Mouse (Mus musculus): ENCODE data around the gene Parp12. TPM values are rescaled to one million over a fixed set of nuclear protein-coding genes. Genes with fewer than 3 reads are reported as not detected.

Parp12 gene
- polyA plus RNA-seq, 1 experiment from 2014 or later = 7.4 TPM

DNA sequence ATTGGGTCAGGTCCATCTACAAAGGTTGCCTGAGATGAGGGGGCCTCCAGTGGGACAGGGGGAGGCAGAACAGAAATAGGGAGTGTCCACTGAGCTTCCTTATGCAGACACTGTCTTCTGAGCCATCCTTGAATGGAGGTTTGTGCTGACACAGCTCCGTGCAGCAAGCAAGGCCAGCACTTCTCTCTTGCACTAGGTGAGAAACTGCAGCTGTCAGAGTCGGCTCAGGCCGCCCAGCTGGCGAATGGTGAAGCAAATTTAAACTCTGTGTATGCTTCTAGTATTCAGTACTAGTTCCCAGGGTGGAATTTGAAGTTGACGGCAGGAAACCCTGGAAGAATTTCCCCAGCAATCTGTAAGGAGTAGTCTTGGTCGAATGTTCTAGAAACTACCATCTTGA lies 67.3 kb downstream of the Parp12 start:
- peak; percentile 71 for DNase-seq
- peak; percentile 82; the same call in 1 of the 2 replicates for ATAC-seq (ENCODE audit: insufficient read depth)
- 35% methylated on average over 6 of the region's 6 CpGs for WGBS
- H3K27ac ChIP-seq (ENCODE audit: low read depth) = no peak overlapping the region
- no peaks in the 10 kb centered on the region for H3K9me3 ChIP-seq (ENCODE audit: low read depth, low read length)
- no peaks in the 10 kb centered on the region; the same call in 1 of the 2 replicates for H3K4me1 ChIP-seq (ENCODE audit: insufficient read depth)
- H3K4me3 ChIP-seq (ENCODE audit: low read depth, low read length) = no peak overlapping the region
- TF ChIP-seq CTCF (IDR thresholded peaks at IDR 0.05; ENCODE audit: low read depth) = no peak
- H3K4me2 ChIP-seq = no peak overlapping the region
- no peaks in the 10 kb centered on the region for H3K27me3 ChIP-seq (ENCODE audit: insufficient read depth, low read length)
- no peaks in the 10 kb centered on the region for H3K36me3 ChIP-seq (ENCODE audit: insufficient read depth)
- no peak overlapping the region for H3K9ac ChIP-seq

DNA sequence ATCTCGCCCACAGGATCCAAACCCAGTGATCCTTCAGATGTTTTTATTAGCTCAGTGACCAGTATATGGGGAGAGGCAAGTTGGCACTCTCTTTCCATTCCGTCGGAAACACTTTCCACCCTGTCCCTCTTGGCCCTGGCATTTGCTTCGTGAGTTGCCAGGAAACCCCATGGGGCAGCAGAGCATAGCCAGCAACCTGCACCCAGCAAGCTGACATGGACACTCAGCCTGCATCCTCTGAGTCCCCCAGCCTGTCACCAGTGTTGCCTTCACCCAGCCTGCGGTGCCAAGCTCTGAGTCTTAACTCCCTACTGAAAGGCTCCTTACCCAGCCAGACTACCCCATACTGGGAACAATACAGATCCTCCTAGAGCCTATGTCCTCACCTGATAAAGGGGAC lies 69.0 kb downstream of the Parp12 start:
- 68% methylated on average over 5 of the region's 5 CpGs for WGBS
- Histone ChIP-seq H3K36me3 (ENCODE audit: insufficient read depth) (no peaks in the 10 kb centered on the region), H3K9me3 (ENCODE audit: low read depth, low read length) (no peaks in the 10 kb centered on the region), H3K4me3 (ENCODE audit: low read depth, low read length) (no peak overlapping the region), H3K9ac (no peak overlapping the region), H3K27ac (ENCODE audit: low read depth) (no peak overlapping the region), H3K4me1 (ENCODE audit: insufficient read depth) (no peaks in the 10 kb centered on the region; the same call in 1 of the 2 replicates), H3K27me3 (ENCODE audit: insufficient read depth, low read length) (no peaks in the 10 kb centered on the region), H3K4me2 (no peak overlapping the region)
- no peak for TF ChIP-seq CTCF (IDR thresholded peaks at IDR 0.05; ENCODE audit: low read depth)
- no peak for DNase-seq
- ATAC-seq (ENCODE audit: insufficient read depth) = no peak

DNA sequence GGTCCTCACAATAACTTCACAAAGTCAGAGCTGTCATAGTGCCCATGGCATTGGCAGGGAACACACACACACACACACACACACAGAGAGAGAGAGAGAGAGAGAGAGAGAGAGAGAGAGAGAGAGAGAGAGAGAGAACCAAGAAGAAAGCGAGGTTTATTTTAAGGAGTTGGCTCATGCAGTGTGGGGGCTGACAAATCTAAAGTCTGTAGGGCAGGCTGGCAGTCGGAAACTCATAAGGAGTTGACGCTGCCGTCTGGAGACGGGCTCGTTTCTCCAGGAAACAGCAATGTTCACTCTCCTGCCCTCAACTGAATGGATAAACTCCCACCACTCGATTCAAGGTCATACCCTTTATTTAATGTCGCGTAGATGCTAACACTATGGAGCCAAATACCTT lies 77.7 kb downstream of the Parp12 start:
- Histone ChIP-seq H3K36me3 (ENCODE audit: insufficient read depth) (no peaks in the 10 kb centered on the region), H3K4me2 (no peak overlapping the region), H3K4me1 (ENCODE audit: insufficient read depth) (no peaks in the 10 kb centered on the region), H3K27me3 (ENCODE audit: insufficient read depth, low read length) (no peaks in the 10 kb centered on the region), H3K27ac (ENCODE audit: low read depth) (no peak overlapping the region), H3K9ac (no peak overlapping the region), H3K9me3 (ENCODE audit: low read depth, low read length) (no peaks in the 10 kb centered on the region), H3K4me3 (ENCODE audit: low read depth, low read length) (no peak overlapping the region)
- 67% methylated on average over 9 of the region's 9 CpGs for WGBS
- ATAC-seq (ENCODE audit: insufficient read depth) = no peak
- no peak for DNase-seq
- TF ChIP-seq CTCF (IDR thresholded peaks at IDR 0.05; ENCODE audit: low read depth) = no peak

Other genes starting within 250 kb of the Parp12 start
- 2.7 and 3.4 TPM in 2 replicates for gene Tbxas1, start 242.9 kb downstream of the Parp12 start, polyA plus RNA-seq (2014; fragmentation: Nextera tagmentation; extraction: Ambion mirVana)
- gene Hipk2, start 242.2 kb downstream of the Parp12 start, polyA plus RNA-seq (2014; fragmentation: Nextera tagmentation; extraction: Ambion mirVana) = 18.2 and 20.8 TPM in 2 replicates
- gene Kdm7a, start 88.4 kb upstream of the Parp12 start, polyA plus RNA-seq (2014; fragmentation: Nextera tagmentation; extraction: Ambion mirVana) = 6.8 and 7.0 TPM in 2 replicates

Measured in lung, embryonic 14.5 days (tissue).